Mouse (Mus musculus) MEL (cell line): ENCODE data around the gene Zfp334. TPM values are rescaled to one million over a fixed set of nuclear protein-coding genes. Genes with fewer than 3 reads are reported as not detected.

ENCODE experiments used
- DNase-seq: peaks from one replicate; pipeline ENCODE4 v3.0.0; 2011; ENCODE audit warnings: low read depth, low spot score
- H3K27ac ChIP-seq: 2 replicates; pipeline ENCODE4 v1.5.1; 2012; ENCODE audit warnings: low read depth, mild to moderate bottlenecking, control low read depth, low read length, moderate library complexity; ENCODE audit not compliant: control insufficient read depth
- H3K27me3 ChIP-seq, 2 experiments: fragments of 150-350 bp in 1 of 2; sonication (generic) in 1 of 2; 2 replicates each; pipeline ENCODE4 v1.6.1; 2012; ENCODE audit warnings: low read length in 2 of 2, mild to moderate bottlenecking in 2 of 2, improper control_type of control experiment in 1 of 2, moderate library complexity in 1 of 2; ENCODE audit not compliant: insufficient read depth in 2 of 2, control insufficient read depth in 1 of 2
- H3K36me3 ChIP-seq, 2 experiments: 2 replicates each; pipeline ENCODE4 v1.6.1; 2012 to 2014; ENCODE audit warnings: low read length in 2 of 2, improper control_type of control experiment in 1 of 2, inconsistent platforms in 1 of 2, mild to moderate bottlenecking in 1 of 2; ENCODE audit not compliant: insufficient read depth in 2 of 2, control insufficient read depth in 1 of 2
- H3K4me1 ChIP-seq, 2 experiments: fragments of 150-350 bp in 1 of 2; sonication (generic) in 1 of 2; 2 replicates each; pipeline ENCODE4 v1.6.1; 2012; ENCODE audit warnings: low read length in 2 of 2, improper control_type of control experiment in 1 of 2, mild to moderate bottlenecking in 1 of 2; ENCODE audit not compliant: insufficient read depth in 2 of 2, control insufficient read depth in 1 of 2
- H3K4me3 ChIP-seq, 2 experiments: fragments of 150-350 bp in 1 of 2; sonication (generic) in 1 of 2; 2 replicates each; pipeline ENCODE4 v1.5.1; 2012; ENCODE audit warnings: low read depth in 2 of 2, low read length in 2 of 2, mild to moderate bottlenecking in 2 of 2, moderate library complexity in 2 of 2, control low read depth in 1 of 2, improper control_type of control experiment in 1 of 2; ENCODE audit not compliant: control insufficient read depth in 1 of 2, insufficient read depth in 1 of 2
- H3K79me2 ChIP-seq: 2 replicates; pipeline ENCODE4 v1.6.1; 2012; ENCODE audit warnings: mild to moderate bottlenecking, low read length, moderate library complexity; ENCODE audit not compliant: control insufficient read depth, poor library complexity, insufficient read depth
- H3K9ac ChIP-seq: 2 replicates; pipeline ENCODE4 v1.6.1; 2012; ENCODE audit warnings: low read depth, mild to moderate bottlenecking, control low read depth, low read length, moderate library complexity; ENCODE audit not compliant: control insufficient read depth, poor library complexity, severe bottlenecking
- H3K9me3 ChIP-seq: fragments of 150-350 bp; sonication (generic); replicated peaks from 2 replicates; pipeline ENCODE4 v1.6.1; 2012; ENCODE audit warnings: mild to moderate bottlenecking, low read length, improper control_type of control experiment, moderate library complexity; ENCODE audit not compliant: insufficient read depth
- BHLHE40 ChIP-seq: IDR thresholded peaks from 2 replicates; pipeline ENCODE4 v1.6.1; 2012; ENCODE audit warnings: low read depth, mild to moderate bottlenecking, inconsistent platforms, low read length, improper control_type of control experiment, borderline replicate concordance
- CHD1 ChIP-seq: IDR thresholded peaks from 2 replicates; pipeline ENCODE4 v1.6.1; 2012; ENCODE audit warnings: low read depth, mild to moderate bottlenecking, inconsistent platforms, low read length, improper control_type of control experiment
- CTCF ChIP-seq, 3 experiments: IDR thresholded peaks in 2 of 3; conservative IDR thresholded peaks in 1 of 3; 2 replicates each; pipeline ENCODE4 v1.5.1; 2011 to 2012; ENCODE audit warnings: low read length in 3 of 3, low read depth in 2 of 3, mild to moderate bottlenecking in 2 of 3, improper control_type of control experiment in 1 of 3, inconsistent platforms in 1 of 3, mixed read lengths in 1 of 3, moderate library complexity in 1 of 3; ENCODE audit not compliant: control insufficient read depth in 1 of 3, insufficient read depth in 1 of 3, poor library complexity in 1 of 3, severe bottlenecking in 1 of 3
- ELF1 ChIP-seq: IDR thresholded peaks from 2 replicates; pipeline ENCODE4 v1.6.1; 2014; ENCODE audit warnings: low read depth, mild to moderate bottlenecking, inconsistent platforms, low read length, improper control_type of control experiment, moderate library complexity
- ETS1 ChIP-seq: IDR thresholded peaks from 2 replicates; pipeline ENCODE4 v1.6.1; 2012; ENCODE audit warnings: low read depth, mild to moderate bottlenecking, inconsistent platforms, low read length, improper control_type of control experiment, moderate library complexity
- GABPA ChIP-seq: IDR thresholded peaks from 2 replicates; pipeline ENCODE4 v1.6.1; 2012; ENCODE audit warnings: low read depth, mild to moderate bottlenecking, inconsistent platforms, low read length, improper control_type of control experiment, moderate library complexity
- KAT2A ChIP-seq: conservative IDR thresholded peaks from 2 replicates; pipeline ENCODE4 v1.6.1; 2012; ENCODE audit warnings: low read depth, low read length, improper control_type of control experiment, inconsistent platforms
- MAFK ChIP-seq: IDR thresholded peaks from 2 replicates; pipeline ENCODE4 v1.6.1; 2011; ENCODE audit warnings: low read depth, mild to moderate bottlenecking, low read length, improper control_type of control experiment, borderline replicate concordance
- MAX ChIP-seq: IDR thresholded peaks from 2 replicates; pipeline ENCODE4 v1.6.1; 2011; ENCODE audit warnings: low read length, improper control_type of control experiment
- MAZ ChIP-seq: IDR thresholded peaks from 2 replicates; pipeline ENCODE4 v1.6.1; 2012; ENCODE audit warnings: low read depth, mild to moderate bottlenecking, inconsistent platforms, low read length, improper control_type of control experiment
- MXI1 ChIP-seq: IDR thresholded peaks from 2 replicates; pipeline ENCODE4 v1.6.1; 2011; ENCODE audit warnings: mild to moderate bottlenecking, low read depth, low read length, improper control_type of control experiment
- MYB ChIP-seq: IDR thresholded peaks from 2 replicates; pipeline ENCODE4 v1.6.1; 2011; ENCODE audit warnings: mild to moderate bottlenecking, low read depth, low read length, improper control_type of control experiment
- MYC ChIP-seq: IDR thresholded peaks from 2 replicates; pipeline ENCODE4 v1.6.1; 2011; ENCODE audit warnings: low read depth, mild to moderate bottlenecking, low read length, improper control_type of control experiment, moderate library complexity
- NELFE ChIP-seq: IDR thresholded peaks from 2 replicates; pipeline ENCODE4 v1.6.1; 2011; ENCODE audit warnings: low read depth, low read length, improper control_type of control experiment
- POLR2A ChIP-seq, 2 experiments: IDR thresholded peaks; 2 replicates each; pipeline ENCODE4 v1.6.1; 2011 to 2012; ENCODE audit warnings: low read length in 2 of 2, mild to moderate bottlenecking in 2 of 2, control low read depth in 1 of 2, improper control_type of control experiment in 1 of 2, low read depth in 1 of 2, moderate library complexity in 1 of 2; ENCODE audit not compliant: control insufficient read depth in 1 of 2, insufficient read depth in 1 of 2, poor library complexity in 1 of 2
- POLR2AphosphoS2 ChIP-seq: IDR thresholded peaks from 2 replicates; pipeline ENCODE4 v1.6.1; 2011; ENCODE audit warnings: low read length, improper control_type of control experiment
- POLR2AphosphoS5 ChIP-seq: IDR thresholded peaks from 2 replicates; pipeline ENCODE4 v1.6.1; 2012; ENCODE audit warnings: low read depth, borderline replicate concordance, mild to moderate bottlenecking, inconsistent platforms, low read length, moderate library complexity, mixed read lengths
- RCOR1 ChIP-seq: IDR thresholded peaks from 2 replicates; pipeline ENCODE4 v1.6.1; 2012; ENCODE audit warnings: low read depth, mild to moderate bottlenecking, inconsistent platforms, low read length, improper control_type of control experiment
- SIN3A ChIP-seq: IDR thresholded peaks from 2 replicates; pipeline ENCODE4 v1.6.1; 2012; ENCODE audit warnings: low read length, improper control_type of control experiment, inconsistent platforms
- TBP ChIP-seq: IDR thresholded peaks from 2 replicates; pipeline ENCODE4 v1.8.0; 2011; ENCODE audit warnings: low read depth, low read length, improper control_type of control experiment
- TCF12 ChIP-seq: IDR thresholded peaks from 2 replicates; pipeline ENCODE4 v1.6.1; 2014; ENCODE audit warnings: low read depth, mild to moderate bottlenecking, inconsistent platforms, low read length, improper control_type of control experiment, moderate library complexity
- ZMIZ1 ChIP-seq: IDR thresholded peaks from 2 replicates; pipeline ENCODE4 v1.6.1; 2012; ENCODE audit warnings: low read depth, mild to moderate bottlenecking, inconsistent platforms, low read length, improper control_type of control experiment, moderate library complexity
- polyA plus RNA-seq, 2 experiments: library from polyadenylated mRNA; stranded (reverse) in 1 of 2; unstranded in 1 of 2; fragments of >175 nt in 1 of 2; fragments of >200 nt in 1 of 2; gene quantifications; 2 replicates each; pipeline versions ENCODE4 v1.2.1 to v1.2.4; 2012; ENCODE audit warnings: low replicate concordance in 2 of 2, low read depth in 1 of 2; ENCODE audit not compliant: insufficient read length in 2 of 2, insufficient read depth in 1 of 2, missing spikeins in 1 of 2
- total RNA-seq: library from RNA; depleted of rRNA; stranded (reverse); fragments of 300-350 nt; gene quantifications from 2 replicates; pipeline ENCODE4 v1.2.3, GENCODE M21; 2012

Zfp334 gene
- total and polyA plus RNA-seq, 3 experiments = not detected

DNA sequence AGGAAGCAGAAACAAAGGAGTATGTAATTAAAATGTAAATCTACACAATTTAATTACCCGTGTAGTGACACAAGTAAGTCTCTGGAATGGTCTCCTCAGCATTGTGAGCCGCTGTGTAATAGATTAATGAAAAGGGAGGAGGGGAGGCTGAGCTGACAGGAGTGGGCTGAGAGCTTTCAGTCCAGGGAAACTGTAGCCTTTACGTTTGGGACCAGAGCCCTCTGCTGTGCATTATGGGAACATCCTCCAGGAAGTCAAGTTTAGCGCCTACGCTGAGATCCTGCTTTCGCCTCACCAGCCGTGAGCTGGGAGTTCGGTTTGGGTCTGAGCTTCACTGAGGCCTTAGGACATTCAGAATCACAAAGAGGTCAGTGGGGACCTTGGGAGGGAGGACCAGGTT lies 38.6 kb downstream of the Zfp334 start:
- Histone ChIP-seq H3K9me3 (no peaks in the 10 kb centered on the region), H3K9ac (no peak overlapping the region), H3K79me2 (no peaks in the 10 kb centered on the region), H3K27me3 (no peaks in the 10 kb centered on the region), H3K4me1 (no peaks in the 10 kb centered on the region), H3K36me3 (no peaks in the 10 kb centered on the region), H3K27ac (no peak overlapping the region), H3K4me3 (no peak overlapping the region)
- TF ChIP-seq MAFK = no peak
- no peak for TF ChIP-seq RCOR1
- no peak for TF ChIP-seq MXI1
- no peak for TF ChIP-seq TBP
- no peak for DNase-seq

DNA sequence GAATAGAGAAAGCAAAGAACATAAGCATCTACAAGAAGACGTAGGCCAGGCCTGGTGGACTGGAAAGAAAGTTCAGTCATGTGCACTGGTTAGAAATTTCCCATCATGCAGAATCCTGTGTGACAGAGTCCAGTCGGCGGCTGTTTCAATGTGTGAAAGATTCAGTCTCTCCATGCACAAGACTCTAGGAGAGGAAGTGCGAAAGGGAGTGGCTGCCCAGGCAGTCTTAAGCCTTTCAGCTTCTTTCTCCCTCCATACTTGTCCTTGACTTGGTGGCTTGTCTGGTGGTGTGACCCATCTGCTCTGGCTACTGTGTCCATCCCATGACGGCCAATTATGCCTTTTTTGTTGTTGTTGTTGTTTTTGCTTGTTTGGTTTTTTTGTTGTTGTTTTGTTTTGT lies 41.9 kb downstream of the Zfp334 start:
- TF ChIP-seq POLR2A (IDR thresholded peaks at IDR 0.05; ENCODE audit: control insufficient read depth in 1 of 2, insufficient read depth in 1 of 2, low read depth in 1 of 2, low read length in 2 of 2, poor library complexity in 1 of 2) (no peak), TCF12 (no peak), MAX (no peak), CHD1 (no peak), MYB (no peak), CTCF (IDR thresholded peaks at IDR 0.05 in 2 of 3, conservative IDR thresholded peaks at IDR 0.05 in 1 of 3; ENCODE audit: control insufficient read depth in 1 of 3, insufficient read depth in 1 of 3, low read depth in 2 of 3, low read length in 3 of 3, poor library complexity in 1 of 3, severe bottlenecking in 1 of 3) (no peak), ELF1 (no peak), MAZ (no peak), MYC (no peak), GABPA (no peak), ZMIZ1 (no peak), ETS1 (no peak), SIN3A (no peak), RCOR1 (no peak), NELFE (no peak), POLR2AphosphoS2 (no peak), KAT2A (no peak), BHLHE40 (no peak), POLR2AphosphoS5 (no peak)

More for the DNA sequence above, 41.9 kb downstream of the Zfp334 start:
- Histone ChIP-seq H3K27ac (no peak overlapping the region), H3K27me3 (no peaks in the 10 kb centered on the region), H3K9ac (no peak overlapping the region), H3K36me3 (no peaks in the 10 kb centered on the region), H3K9me3 (no peaks in the 10 kb centered on the region), H3K4me3 (no peak overlapping the region), H3K79me2 (no peaks in the 10 kb centered on the region), H3K4me1 (no peaks in the 10 kb centered on the region)
- no peak for DNase-seq
